Mouse (Mus musculus): Measurements from ENCODE around the gene Serpina10. TPM values are rescaled to one million over a fixed set of nuclear protein-coding genes. Genes with fewer than 3 reads are reported as not detected.
"Not testable (repeated sequence)": the region's sequence is repeated elsewhere in the genome, so short reads cannot be mapped to it uniquely, and the experiment has no call there.

Serpina10 gene
- total RNA-seq (2021) = not detected

DNA sequence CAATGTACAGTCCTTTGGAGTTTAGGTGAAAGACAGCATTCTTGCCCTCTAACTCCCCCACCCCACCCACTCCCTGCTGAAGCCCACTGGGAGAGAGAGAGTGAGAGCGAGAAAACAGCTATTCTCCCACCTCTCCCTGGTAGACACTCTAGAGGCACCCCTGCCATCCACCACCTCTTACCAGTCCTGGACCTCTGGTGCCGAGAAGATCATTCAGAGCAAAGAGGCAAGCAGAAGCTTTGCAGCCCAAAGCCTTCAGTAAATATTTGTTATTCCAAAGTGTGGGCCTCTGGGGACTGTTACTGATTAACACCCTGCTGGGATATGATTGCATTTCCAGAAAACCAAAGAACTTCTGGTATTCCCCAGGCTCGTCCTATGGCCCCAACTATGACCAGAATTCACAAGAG, at the start of gene Serpina10:
TSS of gene Serpina10 (minus strand) at position 242 of the 410 bp plus-strand sequence.
- no peak for DNase-seq (ENCODE audit: extremely low spot score in 1 of 2, low spot score in 1 of 2)

DNA sequence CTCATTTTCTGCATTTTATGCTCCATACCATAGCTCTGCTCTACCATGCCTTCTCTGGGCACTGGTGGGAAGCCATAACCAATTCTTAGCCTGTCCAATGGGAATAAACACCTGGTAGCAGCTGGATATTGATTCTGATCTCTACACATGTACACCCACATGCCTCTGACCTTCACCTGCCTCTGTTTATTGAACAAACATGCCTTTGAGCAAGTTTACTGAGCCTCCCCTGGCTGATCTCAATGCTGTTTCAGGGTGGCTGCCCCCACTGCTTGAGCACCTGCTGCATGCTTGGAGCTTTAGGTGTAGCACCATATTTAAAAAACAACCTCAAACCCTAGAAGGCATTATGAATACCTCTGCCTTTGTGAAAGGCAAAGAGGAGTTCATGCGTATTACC, 48.6 kb upstream of the Serpina10 start:
- not testable (repeated sequence) for DNase-seq (ENCODE audit: extremely low spot score in 1 of 2, low spot score in 1 of 2)

DNA sequence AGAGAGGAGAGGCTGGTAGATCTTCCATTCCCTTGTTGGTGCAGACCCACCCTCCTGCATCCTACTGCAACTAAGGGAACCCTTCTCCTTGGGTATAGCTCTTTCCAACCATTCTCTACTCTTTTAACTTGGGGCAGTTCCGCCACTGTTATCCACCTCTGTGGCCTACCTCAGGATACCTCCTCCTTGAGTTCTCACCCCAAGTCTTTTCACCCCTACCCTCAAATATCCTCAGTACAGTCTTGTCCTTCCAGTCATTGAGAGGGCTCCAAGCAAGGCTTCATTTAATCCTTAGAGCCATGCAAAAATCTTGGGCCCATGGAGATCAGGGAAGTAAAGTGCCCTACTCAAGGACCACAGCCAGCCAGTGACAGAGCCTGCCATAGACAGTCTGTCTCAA, 44.8 kb upstream of the Serpina10 start, which contains the start of gene Serpina16:
TSS of gene Serpina16 (minus strand) at position 101 of the 400 bp plus-strand sequence.
- DNase-seq (ENCODE audit: extremely low spot score in 1 of 2, low spot score in 1 of 2) = no peak

DNA sequence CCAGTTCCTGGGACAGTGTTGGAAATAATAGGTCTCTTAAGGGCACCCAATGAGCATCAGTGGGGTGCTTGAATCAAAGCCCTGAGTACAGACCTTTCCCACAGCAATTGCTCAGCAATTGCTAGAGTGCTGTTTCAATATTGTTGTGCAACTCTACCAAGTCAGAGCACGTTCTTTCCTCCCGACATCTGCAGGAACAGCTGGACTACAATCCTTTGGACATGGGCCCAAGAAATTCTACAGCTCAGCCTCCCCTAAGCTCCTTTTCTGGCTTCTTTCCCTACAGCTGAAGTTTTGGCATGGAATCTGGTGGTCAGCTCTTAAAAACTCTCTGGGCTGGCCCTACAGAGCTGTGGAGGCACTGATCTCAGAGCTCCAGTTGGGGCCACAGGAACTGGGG, 41.9 kb upstream of the Serpina10 start:
- DNase-seq (ENCODE audit: extremely low spot score in 1 of 2, low spot score in 1 of 2) = no peak

DNA sequence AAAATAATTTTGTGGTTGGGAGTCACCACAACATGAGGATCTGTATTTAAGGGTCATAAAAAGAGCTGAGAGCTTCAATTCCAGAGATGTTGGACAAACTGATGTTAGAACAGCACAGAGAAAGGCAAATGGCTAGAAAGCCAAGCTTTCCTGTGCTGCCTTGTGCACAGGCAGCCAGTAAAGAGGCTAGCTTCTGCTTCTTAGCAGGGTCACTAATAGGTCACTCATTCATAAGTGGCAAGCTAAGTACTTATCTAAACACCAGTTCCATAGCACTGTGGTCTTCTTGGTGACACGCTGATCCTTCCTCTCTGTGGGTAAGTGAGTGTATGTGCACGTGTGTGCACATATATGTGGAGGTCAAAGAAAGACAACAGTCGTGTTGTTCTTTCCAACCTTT, 40.2 kb upstream of the Serpina10 start:
- no peak for DNase-seq (ENCODE audit: extremely low spot score in 1 of 2, low spot score in 1 of 2)

DNA sequence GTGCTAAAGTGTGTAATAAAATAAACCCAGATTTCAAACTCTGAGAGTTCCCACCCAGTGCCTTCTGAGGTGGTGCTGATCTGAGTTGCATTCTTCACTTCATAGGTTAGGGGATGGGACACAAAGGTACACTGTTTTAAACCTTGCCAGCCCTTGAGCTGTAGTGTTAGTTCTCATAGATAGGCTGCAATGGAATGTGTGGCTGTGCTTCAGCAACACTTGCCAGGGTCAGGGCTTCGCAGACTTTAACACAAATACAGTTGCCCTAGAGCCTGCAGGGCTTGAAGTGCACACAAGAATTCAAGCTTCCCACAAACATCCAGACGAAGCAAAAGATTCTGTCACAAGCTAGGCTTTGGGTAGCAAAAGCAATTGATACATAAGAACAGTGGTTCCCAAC, 39.7 kb upstream of the Serpina10 start:
- no peak for DNase-seq (ENCODE audit: extremely low spot score in 1 of 2, low spot score in 1 of 2)

DNA sequence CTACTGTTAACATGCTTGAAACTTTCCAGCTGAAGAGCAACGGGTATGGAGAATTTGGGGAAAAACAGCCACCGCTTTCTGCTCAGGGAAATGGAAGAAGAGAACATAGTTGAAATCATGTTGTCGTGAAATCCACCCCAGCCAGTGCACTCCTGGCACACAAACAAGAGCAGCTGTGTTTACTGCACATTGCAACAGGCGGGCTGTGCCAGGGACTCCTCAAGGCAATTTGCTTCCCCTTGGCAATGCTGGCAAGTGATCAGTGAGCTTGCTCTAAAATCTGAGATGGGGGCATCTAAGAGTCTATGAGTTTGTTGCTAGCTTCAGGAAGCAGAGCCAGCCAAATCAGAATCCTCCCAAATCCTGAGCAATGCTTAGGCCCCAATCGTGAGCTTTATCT, 39.1 kb upstream of the Serpina10 start:
- peak; percentile 14 to 25 for DNase-seq (ENCODE audit: extremely low spot score in 1 of 2, low spot score in 1 of 2)

DNA sequence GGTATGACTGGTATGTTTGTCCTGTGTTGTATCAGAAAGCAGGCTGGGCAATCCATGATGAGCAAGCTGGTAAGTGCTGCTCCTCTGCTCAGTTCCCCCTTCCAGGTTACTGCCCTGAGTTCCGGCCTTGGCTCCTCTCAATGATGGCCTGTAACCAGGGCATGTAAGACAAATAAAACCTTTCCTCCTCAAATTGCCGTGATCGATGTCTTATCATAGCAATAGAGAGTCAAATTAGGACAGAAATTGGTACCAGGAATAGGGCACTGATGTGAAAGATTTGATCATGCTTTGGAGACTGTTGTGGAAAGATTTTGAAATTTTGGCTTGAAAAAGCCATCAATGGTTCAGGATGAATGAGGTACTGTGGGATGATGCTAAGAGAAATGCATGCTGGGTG, 34.0 kb upstream of the Serpina10 start:
- no peak for DNase-seq (ENCODE audit: extremely low spot score in 1 of 2, low spot score in 1 of 2)

DNA sequence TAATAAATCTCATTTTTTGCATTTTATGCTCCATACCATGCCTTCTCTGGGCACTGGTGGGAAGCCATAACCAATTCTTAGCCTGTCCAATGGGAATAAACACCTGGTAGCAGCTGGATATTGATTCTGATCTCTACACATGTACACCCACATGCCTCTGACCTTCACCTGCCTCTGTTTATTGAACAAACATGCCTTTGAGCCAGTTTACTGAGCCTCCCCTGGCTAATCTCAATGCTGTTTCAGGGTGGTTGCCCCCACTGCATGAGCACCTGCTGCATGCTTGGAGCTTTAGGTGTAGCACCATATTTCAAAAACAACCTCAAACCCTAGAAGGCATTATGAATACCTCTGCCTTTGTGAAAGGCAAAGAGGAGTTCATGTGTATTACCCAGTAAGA, 30.8 kb upstream of the Serpina10 start:
- not testable (repeated sequence) for DNase-seq (ENCODE audit: extremely low spot score in 1 of 2, low spot score in 1 of 2)

DNA sequence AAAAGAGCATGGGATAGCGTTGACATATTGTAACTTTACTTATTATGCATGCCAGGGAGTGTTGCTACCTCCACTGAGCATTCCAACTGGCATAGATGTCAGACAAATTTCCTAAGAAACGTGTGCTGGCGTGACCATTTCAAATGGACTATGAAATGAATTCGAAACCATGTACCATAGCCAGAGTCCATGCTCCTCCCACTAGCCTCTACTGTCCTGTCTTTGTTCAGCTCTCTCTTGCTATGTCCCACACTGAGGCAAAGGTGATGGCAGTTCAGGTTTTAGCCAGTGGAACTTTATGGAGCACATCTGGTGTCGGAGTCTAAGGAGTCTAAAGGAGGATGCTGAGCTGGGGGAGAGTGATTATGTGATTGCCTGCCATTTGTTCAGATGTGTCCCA, 28.8 kb upstream of the Serpina10 start:
- DNase-seq (ENCODE audit: extremely low spot score in 1 of 2, low spot score in 1 of 2) = no peak

DNA sequence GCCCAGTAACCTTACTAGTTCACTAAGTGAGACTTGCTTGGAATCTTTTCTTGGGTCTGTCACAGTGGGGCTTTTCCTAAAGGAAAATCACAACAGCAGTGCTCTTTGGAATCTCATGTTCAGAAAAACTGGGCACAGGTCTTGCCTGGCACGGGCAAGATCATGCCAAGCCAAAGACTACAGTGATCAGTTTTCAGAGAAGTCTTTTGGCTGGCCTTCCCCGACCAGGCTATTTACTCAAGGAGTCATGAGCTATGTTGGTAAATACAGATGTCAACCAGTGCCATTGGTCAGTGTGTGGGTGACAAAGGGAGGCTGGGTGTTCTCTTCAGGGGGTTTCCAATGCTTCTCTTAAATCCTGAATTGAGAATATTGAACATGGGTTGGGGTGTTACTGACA, 27.9 kb upstream of the Serpina10 start:
- DNase-seq (ENCODE audit: extremely low spot score in 1 of 2, low spot score in 1 of 2) = no peak

DNA sequence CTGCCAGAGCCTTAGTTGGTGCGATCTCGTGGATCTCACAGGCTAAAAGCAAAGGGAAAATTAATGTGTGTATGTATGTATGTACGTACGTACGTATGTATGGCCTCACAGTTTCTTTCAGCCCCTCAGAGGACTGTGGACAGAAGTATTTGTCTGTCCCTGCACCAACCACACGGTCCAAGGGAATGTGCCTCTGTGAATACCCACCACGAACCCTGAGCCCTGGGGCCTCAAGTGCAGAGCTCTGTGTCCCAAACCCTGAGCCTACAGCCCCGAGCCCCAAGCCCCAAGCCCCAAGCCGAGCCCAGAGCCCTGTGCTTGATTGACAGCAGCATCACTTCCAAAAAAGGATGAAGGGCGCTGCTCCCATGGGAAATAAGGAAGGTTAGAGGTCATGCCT, 26.7 kb upstream of the Serpina10 start:
- DNase-seq (ENCODE audit: extremely low spot score in 1 of 2, low spot score in 1 of 2) = no peak

DNA sequence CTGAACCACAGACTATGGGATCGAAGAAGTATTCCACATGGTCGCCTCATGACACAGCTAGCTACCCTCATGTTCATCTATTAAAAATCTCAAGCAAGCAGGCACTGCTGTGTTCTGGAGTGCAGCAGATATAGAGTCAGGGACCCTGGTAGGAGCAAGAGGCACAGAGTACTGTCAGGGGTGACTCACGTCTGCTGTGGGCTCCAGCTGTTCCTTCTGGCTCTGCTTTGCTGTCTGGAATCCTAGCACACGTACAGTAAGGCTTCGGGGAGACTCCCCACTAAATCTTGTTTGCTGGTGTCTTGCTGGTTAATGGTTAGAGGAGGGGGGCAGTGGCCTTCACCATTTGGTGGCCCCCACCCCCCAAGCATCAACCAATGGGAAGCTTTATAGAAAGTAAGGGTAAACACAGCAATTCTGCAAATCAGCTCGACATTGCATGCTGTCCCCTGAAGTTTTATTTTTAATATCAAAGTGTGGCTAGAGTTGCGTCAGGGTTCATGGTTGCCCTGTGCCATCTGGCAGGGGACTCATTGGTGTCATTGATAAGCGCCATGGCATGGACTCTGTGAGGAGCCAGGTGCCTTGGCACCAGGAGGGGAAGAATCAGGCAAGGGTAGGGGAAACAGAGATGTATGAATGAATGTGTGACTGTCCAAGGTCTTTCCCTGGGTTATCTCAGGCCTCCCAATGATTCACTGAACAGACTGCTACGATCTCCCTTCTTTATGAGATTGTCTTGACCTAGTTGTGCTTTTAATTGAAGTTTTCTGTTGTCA, 25.8 kb upstream of the Serpina10 start, which contains the start of gene Serpina6:
TSS of gene Serpina6 (minus strand) at position 365 of the 779 bp plus-strand sequence.
- DNase-seq (ENCODE audit: extremely low spot score in 1 of 2, low spot score in 1 of 2) = no peak

DNA sequence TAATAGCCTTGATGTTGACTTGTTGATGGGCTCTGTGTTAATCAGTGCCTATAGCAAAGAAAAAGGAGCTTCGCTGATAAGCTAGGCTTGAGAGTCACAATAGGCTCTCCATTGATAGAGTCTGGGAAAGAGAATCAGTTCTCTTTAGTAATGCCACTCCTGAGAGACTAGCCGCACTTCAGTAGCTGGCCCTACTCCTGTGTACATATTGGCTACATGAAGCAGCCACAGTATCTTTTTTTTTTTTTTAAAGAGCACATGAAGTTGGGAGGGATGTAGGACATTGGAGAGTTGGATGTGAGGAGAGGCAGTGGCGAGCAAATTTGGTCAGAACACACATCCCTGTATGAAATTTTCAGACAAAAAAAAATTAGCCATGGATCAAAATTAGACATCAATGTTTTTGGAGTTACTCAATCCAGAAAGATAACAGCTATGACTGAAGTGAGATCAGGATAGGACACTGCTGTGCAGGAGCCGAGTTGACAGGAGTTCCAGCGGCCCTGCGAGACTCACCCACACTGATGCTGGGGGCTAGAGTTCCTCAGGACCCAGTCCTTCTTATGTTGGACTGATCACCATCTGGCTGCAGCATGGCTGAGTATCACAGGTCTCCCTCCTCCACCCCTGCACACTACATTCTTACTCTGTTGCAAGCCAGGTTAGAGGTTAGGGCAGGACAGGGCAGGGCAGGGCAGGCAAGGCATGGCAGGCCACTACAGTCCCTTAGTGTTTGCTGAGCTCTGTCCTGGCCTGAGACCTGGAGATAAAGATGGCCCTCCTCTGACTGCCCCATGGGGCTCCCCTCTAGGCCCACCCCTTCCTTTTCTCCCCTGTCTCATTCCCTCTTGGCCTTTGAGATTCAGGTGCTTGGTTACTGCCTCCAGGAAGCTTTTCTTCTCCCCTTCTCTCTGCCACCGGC, 24.1 kb upstream of the Serpina10 start:
- DNase-seq (ENCODE audit: extremely low spot score in 1 of 2, low spot score in 1 of 2) = no peak

DNA sequence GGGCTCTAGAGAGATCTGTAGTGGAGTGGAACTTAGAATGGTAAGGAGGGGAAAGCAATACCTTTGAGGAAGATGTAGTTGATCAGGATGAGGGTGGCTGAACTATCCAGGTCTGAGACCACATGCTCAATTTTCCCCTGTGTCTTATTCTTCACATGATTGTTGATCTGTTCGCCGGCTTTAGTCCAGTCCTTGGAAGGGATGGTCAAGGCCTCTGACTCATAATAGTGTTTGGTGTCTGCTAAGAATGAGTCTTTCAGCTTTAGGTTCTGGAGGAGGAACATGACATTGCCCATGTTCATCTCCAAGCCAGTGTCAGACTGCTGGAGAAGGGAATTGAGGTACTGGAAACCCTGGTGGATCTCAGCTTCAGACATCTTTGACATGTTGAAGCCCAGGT, 22.6 kb upstream of the Serpina10 start:
- DNase-seq (ENCODE audit: extremely low spot score in 1 of 2, low spot score in 1 of 2) = no peak

DNA sequence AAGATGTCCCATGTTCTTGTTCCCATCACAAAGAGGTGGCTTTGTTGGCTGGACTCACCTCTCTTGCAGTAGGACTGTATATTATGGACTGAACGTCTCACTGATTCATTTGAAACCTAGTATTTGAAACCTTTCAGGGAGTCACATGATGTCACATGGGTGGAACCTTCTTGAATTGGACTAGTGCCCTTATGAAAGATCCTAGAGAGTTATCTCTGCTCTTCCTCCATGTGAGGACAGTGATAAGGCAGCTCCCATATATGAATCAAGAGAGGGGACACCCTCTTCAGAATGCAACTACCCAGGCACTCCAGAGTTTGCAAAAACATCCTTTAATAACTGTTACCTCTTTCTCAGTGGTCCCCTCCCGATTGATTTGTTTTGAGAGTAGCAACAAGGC, 15.1 kb upstream of the Serpina10 start:
- no peak for DNase-seq (ENCODE audit: extremely low spot score in 1 of 2, low spot score in 1 of 2)

DNA sequence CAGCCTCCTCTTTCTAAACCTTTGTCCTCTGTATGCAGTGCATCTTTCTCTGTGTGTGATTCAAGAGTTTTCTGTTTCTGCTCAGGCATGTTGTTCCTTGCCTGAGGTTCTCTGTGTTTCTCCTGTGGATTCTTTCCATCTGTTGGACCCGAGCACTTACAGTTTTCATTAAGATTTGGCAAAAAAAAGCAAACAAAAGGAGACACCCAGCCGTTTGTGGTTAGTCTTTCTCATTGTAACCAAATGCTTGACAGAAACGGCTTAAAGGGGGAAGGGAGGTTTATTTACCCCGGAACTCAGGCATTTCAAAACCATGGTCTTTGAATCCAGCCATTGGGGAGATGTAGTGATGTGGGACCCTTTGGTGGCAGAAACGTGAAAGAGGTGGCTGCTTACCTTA, 13.4 kb upstream of the Serpina10 start:
- DNase-seq (ENCODE audit: extremely low spot score in 1 of 2, low spot score in 1 of 2) = no peak

DNA sequence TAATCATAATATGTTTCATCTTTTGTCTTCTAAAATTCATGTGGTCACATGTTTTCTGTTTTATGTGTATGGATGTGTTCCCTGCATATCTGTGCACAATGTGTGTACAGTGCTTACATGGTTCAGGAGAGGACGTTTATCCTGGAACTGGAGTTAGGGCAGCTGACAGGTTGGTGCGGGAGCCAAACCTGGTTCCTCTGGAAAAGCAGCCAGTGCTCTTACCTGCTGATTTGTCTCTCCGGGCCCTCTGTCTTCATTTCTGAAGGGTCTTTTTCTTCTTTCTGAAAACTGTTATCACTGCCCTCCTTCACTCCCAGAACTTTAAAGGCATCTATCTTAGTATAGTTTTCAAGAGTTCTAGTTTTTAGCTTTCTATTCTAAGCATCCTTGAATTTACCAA, 12.6 kb upstream of the Serpina10 start:
- no peak for DNase-seq (ENCODE audit: extremely low spot score in 1 of 2, low spot score in 1 of 2)

DNA sequence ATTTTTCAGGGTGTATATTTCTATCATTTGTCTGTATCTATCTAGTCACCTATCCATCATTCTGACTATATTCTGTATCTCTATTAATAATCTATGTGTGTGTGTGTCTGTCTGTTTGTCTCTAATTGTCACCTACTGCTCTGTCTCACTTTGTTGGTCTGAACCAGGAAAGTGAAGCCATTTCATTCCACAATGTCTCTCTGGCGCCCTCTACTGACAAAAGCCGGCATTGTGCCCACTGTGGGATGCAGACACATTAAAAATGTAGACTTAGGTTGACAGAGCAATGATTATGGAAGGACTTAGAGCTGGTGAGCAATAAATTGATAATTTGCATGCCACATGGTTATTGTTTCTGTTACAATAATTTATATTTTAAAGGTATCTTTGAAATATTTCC, 12.1 kb upstream of the Serpina10 start:
- peak; percentile 82 to 99 for DNase-seq (ENCODE audit: extremely low spot score in 1 of 2, low spot score in 1 of 2)

DNA sequence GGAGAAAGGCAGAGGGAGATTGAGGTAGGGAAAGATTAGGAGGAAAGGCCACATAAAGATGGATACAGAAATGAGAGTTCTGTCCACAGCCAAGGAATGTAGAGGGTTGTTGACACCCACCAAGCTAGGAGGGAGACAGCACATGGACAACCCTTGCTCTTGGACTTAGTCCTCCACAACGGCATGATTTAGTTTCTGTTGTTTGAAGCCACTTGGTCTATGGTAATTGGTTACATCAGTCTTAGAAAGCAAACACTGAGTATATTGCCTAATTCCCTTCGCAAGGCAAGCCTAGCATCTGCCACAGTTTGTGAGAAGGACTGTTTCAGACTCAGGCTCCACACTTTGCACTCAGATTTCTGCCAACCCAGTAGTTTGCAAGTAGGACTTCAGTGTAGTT, 4.6 kb upstream of the Serpina10 start:
- DNase-seq (ENCODE audit: extremely low spot score in 1 of 2, low spot score in 1 of 2) = no peak

DNA sequence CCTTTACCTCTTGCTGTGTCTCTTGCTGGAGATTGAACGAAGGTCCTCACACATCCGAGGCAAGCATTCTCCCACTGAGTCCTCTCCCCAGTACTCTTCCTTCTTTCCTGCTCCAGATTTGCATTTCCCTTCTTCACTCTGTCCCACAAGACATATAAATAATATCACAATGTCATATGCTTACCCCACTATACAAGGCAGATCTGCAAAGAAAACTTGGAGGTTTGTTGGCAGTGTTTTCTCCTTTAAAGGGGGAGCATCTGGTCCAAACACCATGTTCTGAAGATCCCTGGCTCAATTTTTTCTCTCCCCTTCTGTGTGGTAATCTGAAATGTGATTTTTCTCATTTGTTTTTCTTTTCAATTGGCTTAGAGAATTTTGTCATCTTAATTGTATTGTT, 3.2 kb upstream of the Serpina10 start:
- DNase-seq (ENCODE audit: extremely low spot score in 1 of 2, low spot score in 1 of 2) = no peak

Data from layer of hippocampus, postnatal 25 days (tissue).